Mouse (Mus musculus): Measurements from ENCODE around the gene Gramd1b. TPM values are rescaled to one million over a fixed set of nuclear protein-coding genes. Genes with fewer than 3 reads are reported as not detected.

Gene Gramd1b
- polyA plus RNA-seq, 1 experiment from 2014 or later = 2.7 TPM

- Histone ChIP-seq H3K4me3 (no peak overlapping the region), H3K27me3 (ENCODE audit: low read depth, poor library complexity, severe bottlenecking) (no peaks in the 10 kb centered on the region), H3K4me1 (peaks cover under 1% of the 10 kb centered on the region; the same call in 1 of the 2 replicates), H3K9me3 (replicated peaks) (no peaks in the 10 kb centered on the region), H3K36me3 (no peaks in the 10 kb centered on the region), H3K27ac (no peak overlapping the region)
- no peak for DNase-seq (ENCODE audit: low spot score)
- 79% methylated on average over 9 of the region's 9 CpGs for WGBS
Observed at GRCm38 (mm10) chr9:40339578-40339977, 191.6 kb downstream of the Gramd1b start.

GRCm38 (mm10) chr9:40337131-40337820, 193.9 kb downstream of the Gramd1b start:
- H3K4me3 ChIP-seq = no peak overlapping the region
- H3K36me3 ChIP-seq = no peaks in the 10 kb centered on the region
- H3K4me1 ChIP-seq = no peaks in the 10 kb centered on the region
- no peak for DNase-seq (ENCODE audit: low spot score)
- 88% methylated on average over 4 of the region's 4 CpGs for WGBS
- H3K27ac ChIP-seq = no peak overlapping the region
- no peaks in the 10 kb centered on the region for H3K27me3 ChIP-seq (ENCODE audit: low read depth, poor library complexity, severe bottlenecking)
- H3K9me3 ChIP-seq (replicated peaks) = no peaks in the 10 kb centered on the region

- DNase-seq (ENCODE audit: low spot score) = no peak
- H3K4me3 ChIP-seq = no peak overlapping the region
- 89% methylated on average over 5 of the region's 5 CpGs for WGBS
Observed at GRCm38 (mm10) chr9:40336701-40337100, 194.5 kb downstream of the Gramd1b start.

DNA sequence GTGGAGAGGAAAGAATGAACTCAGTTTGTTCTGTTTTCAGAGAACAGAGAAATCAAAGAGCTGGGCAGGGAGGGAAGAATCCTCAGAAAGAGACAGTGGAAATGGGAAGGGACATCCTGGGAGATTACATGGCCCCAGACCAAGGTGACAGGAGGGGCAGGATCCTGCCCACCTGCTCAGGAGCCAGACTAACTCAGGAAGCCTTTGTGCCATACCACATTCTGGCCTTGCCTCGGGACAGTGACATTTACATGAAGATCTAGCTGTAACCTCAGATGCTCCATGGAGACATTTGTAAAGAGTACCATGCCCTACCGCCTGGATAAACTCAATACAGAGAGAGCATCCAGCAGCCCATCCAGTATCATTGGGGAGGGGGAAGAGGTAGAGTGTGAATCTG, 196.6 kb downstream of the Gramd1b start:
- H3K4me3 ChIP-seq = no peak overlapping the region
- no peak for DNase-seq (ENCODE audit: low spot score)
- WGBS = 76% methylated on average over 2 of the region's 2 CpGs
- H3K27ac ChIP-seq = no peak overlapping the region
- peaks cover 3% of the 10 kb centered on the region; the same call in 1 of the 2 replicates for H3K4me1 ChIP-seq
- no peaks in the 10 kb centered on the region for H3K36me3 ChIP-seq
- no peaks in the 10 kb centered on the region for H3K27me3 ChIP-seq (ENCODE audit: low read depth, poor library complexity, severe bottlenecking)
- H3K9me3 ChIP-seq (replicated peaks) = no peaks in the 10 kb centered on the region

More at GRCm38 (mm10) chr9:40336701-40337100, 194.5 kb downstream of the Gramd1b start:
- H3K4me1 ChIP-seq = no peaks in the 10 kb centered on the region
- H3K27ac ChIP-seq = no peak overlapping the region
- no peaks in the 10 kb centered on the region for H3K27me3 ChIP-seq (ENCODE audit: low read depth, poor library complexity, severe bottlenecking)
- no peaks in the 10 kb centered on the region for H3K9me3 ChIP-seq (replicated peaks)
- no peaks in the 10 kb centered on the region for H3K36me3 ChIP-seq

DNA sequence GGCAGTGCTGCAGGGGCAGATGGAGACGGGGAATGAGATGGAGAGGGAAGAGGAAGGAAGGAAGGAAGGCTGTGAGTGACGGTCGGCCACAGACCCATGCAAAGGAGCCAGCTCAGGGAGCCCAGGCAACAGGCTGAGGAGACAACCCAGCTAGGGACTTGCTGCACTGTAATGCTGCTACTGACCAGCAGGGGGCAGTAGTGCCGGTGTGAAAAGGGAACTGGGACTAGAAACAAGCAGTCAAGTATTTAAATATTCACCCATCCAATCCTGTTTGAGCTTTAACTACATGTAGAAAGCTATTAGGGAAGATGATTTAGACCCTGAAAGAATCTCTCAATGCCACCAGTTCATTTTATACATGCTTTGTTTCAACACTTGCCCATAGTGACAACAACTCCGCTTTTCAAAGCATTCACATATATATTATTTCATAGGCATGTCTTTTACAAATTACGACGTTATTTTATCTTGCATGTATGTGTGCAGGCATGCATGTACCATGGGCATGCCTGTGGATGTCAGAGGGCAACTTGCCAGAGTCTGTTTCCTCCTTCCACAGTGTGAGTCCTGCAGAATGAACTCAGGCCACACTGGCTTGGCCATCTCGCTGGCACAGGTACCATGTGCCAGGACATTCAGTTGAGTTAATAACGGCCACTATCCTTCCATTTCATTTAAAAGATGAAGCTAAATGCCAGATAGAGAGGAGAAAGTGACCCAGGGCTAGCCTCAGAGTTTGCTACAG, 197.4 kb downstream of the Gramd1b start:
- 57% methylated on average over 9 of the region's 9 CpGs for WGBS
- no peaks in the 10 kb centered on the region for H3K27me3 ChIP-seq (ENCODE audit: low read depth, poor library complexity, severe bottlenecking)
- no peaks in the 10 kb centered on the region for H3K36me3 ChIP-seq
- DNase-seq (ENCODE audit: low spot score) = peak; percentile 87
- H3K4me1 ChIP-seq = peaks cover 3% of the 10 kb centered on the region; the same call in 1 of the 2 replicates
- no peaks in the 10 kb centered on the region for H3K9me3 ChIP-seq (replicated peaks)
- H3K27ac ChIP-seq = no peak overlapping the region
- H3K4me3 ChIP-seq = no peak overlapping the region

- peaks cover 3% of the 10 kb centered on the region; the same call in 1 of the 2 replicates for H3K4me1 ChIP-seq
- H3K4me3 ChIP-seq = no peak overlapping the region
- H3K27me3 ChIP-seq (ENCODE audit: low read depth, poor library complexity, severe bottlenecking) = no peaks in the 10 kb centered on the region
- no peak overlapping the region for H3K27ac ChIP-seq
- H3K36me3 ChIP-seq = no peaks in the 10 kb centered on the region
- WGBS = 85% methylated on average over 31 of the region's 31 CpGs
- no peak for DNase-seq (ENCODE audit: low spot score)
- no peaks in the 10 kb centered on the region for H3K9me3 ChIP-seq (replicated peaks)
Observed at GRCm38 (mm10) chr9:40332731-40333648, 198.2 kb downstream of the Gramd1b start.

- no peak overlapping the region for H3K4me3 ChIP-seq
- no peaks in the 10 kb centered on the region for H3K9me3 ChIP-seq (replicated peaks)
- no peaks in the 10 kb centered on the region for H3K27me3 ChIP-seq (ENCODE audit: low read depth, poor library complexity, severe bottlenecking)
- 89% methylated on average over 4 of the region's 4 CpGs for WGBS
- DNase-seq (ENCODE audit: low spot score) = no peak
- peaks cover 3% of the 10 kb centered on the region; the same call in 1 of the 2 replicates for H3K4me1 ChIP-seq
- H3K27ac ChIP-seq = no peak overlapping the region
- no peaks in the 10 kb centered on the region for H3K36me3 ChIP-seq
Observed at GRCm38 (mm10) chr9:40332326-40332725, 198.9 kb downstream of the Gramd1b start.

GRCm38 (mm10) chr9:40331411-40332286, 199.5 kb downstream of the Gramd1b start:
- 85% methylated on average over 15 of the region's 15 CpGs for WGBS
- Histone ChIP-seq H3K4me1 (peaks cover 4% of the 10 kb centered on the region; the same call in 1 of the 2 replicates), H3K9me3 (replicated peaks) (no peaks in the 10 kb centered on the region), H3K27ac (no peak overlapping the region), H3K4me3 (no peak overlapping the region), H3K36me3 (no peaks in the 10 kb centered on the region), H3K27me3 (ENCODE audit: low read depth, poor library complexity, severe bottlenecking) (no peaks in the 10 kb centered on the region)
- DNase-seq (ENCODE audit: low spot score) = no peak

- H3K4me3 ChIP-seq = no peak overlapping the region
- H3K36me3 ChIP-seq = no peaks in the 10 kb centered on the region
- peak; percentile 90 for DNase-seq (ENCODE audit: low spot score)
- no peaks in the 10 kb centered on the region for H3K27me3 ChIP-seq (ENCODE audit: low read depth, poor library complexity, severe bottlenecking)
- H3K9me3 ChIP-seq (replicated peaks) = no peaks in the 10 kb centered on the region
- peaks cover 12% of the 10 kb centered on the region; the same call in 1 of the 2 replicates for H3K4me1 ChIP-seq
- no peak overlapping the region for H3K27ac ChIP-seq
- 56% methylated on average over 19 of the region's 19 CpGs for WGBS
Observed at GRCm38 (mm10) chr9:40330609-40331382, 200.4 kb downstream of the Gramd1b start.

GRCm38 (mm10) chr9:40326260-40326915, 204.8 kb downstream of the Gramd1b start:
- H3K36me3 ChIP-seq = no peaks in the 10 kb centered on the region
- H3K27ac ChIP-seq = no peak overlapping the region
- H3K9me3 ChIP-seq (replicated peaks) = no peaks in the 10 kb centered on the region
- no peak overlapping the region for H3K4me3 ChIP-seq
- WGBS = 61% methylated on average over 7 of the region's 7 CpGs
- no peaks in the 10 kb centered on the region for H3K27me3 ChIP-seq (ENCODE audit: low read depth, poor library complexity, severe bottlenecking)
- DNase-seq (ENCODE audit: low spot score) = no peak
- peaks cover 25% of the 10 kb centered on the region for H3K4me1 ChIP-seq

DNA sequence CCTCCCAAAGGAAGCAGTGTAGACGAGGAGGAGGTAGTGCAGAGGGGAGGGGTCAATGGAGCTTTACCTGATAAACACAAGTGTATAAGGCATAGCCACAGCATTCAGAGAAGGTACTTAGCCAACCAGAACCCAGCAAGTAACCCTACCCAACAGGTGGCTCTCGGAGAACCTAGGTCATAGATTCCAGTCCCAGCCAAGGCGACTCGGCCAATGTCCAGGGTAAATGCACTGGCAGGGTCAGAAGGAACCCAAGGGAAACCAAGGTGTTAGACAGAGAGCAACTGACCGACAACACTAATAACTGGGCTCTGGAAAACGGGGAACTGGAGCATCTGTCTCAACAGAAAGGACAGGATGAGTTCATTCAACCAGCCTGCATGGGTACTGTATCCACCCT, 206.4 kb downstream of the Gramd1b start:
- H3K27me3 ChIP-seq (ENCODE audit: low read depth, poor library complexity, severe bottlenecking) = no peaks in the 10 kb centered on the region
- no peak overlapping the region for H3K4me3 ChIP-seq
- no peaks in the 10 kb centered on the region for H3K9me3 ChIP-seq (replicated peaks)
- peaks cover 37% of the 10 kb centered on the region for H3K4me1 ChIP-seq
- H3K27ac ChIP-seq = no peak overlapping the region
- no peaks in the 10 kb centered on the region for H3K36me3 ChIP-seq
- no peak for DNase-seq (ENCODE audit: low spot score)
- WGBS = 92% methylated on average over 6 of the region's 6 CpGs

All from limb, embryonic 10.5 days (tissue).